Mouse (Mus musculus) Muller cell, postnatal 12 days (primary cell): ENCODE results near the gene Rhbdd3.
"Not testable (repeated sequence)": the region's sequence is repeated elsewhere in the genome, so short reads cannot be mapped to it uniquely, and the experiment has no call there.

ENCODE experiments used
- DNase-seq: peaks from one replicate; pipeline ENCODE4 v3.0.0-alpha.2; 2015; ENCODE audit errors: inconsistent ontology term

Gene Rhbdd3

DNA sequence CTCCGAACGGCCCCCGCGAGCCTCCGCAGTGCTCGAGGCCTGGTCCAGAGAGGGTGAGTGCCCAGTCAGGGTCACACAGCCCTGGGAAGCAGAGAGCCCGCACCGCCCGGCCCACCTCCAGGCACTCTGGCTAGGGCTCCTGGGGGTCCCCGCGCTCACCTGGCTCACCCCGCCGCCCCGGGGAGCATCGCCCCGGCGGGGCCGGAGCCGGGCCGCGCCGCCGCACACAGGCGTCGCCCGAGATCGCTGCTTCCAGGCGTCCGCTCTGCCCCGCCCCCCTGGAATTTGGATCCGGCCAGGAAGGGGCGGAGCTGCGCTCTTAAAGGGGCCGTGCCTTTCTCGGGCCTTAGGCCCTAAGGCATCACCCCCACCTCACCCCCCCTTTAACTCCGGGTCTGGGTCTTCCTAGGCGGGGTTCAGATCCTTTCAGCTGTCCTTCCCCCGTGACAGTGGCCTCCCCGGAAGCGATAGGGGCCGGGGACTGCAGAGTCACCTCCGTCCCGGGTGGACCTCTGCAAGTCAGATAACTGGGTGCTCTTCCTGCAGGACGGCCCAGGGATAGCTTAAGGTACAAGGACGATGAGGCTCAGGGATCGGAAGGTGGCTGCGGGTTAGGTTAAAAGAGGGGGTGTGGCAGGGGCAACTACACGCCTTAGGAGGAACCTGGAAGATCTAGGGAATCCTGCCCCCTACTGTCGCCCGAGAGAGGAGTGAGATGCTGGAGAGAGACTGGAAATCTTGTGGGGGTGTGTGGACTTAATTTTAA lies 33.5 kb upstream of the Rhbdd3 start, which contains the start of gene Gas2l1:
Gene Gas2l1 (minus strand): TSS at position 272 of the 766 bp plus-strand sequence.
- peak; percentile 93 for DNase-seq

DNA sequence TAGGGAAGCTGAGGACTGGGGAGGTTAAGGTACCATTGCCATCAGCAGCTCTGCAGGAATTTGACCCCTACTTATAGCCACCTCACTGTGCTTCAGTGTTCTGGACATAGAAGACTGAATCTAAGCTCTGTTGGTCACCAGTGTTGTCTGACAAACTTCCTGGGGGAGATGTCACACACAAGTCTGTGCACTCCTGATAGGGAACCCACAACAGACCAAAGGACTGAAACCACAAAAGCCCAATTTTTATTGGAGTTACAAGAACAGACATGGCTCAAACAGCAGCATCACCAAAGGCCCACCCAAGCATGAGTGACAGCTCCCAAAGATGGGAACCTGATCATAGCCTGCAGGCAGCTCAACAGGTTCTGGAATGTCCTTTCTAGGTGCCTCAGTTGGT lies 31.7 kb upstream of the Rhbdd3 start:
- DNase-seq, result no peak

DNA sequence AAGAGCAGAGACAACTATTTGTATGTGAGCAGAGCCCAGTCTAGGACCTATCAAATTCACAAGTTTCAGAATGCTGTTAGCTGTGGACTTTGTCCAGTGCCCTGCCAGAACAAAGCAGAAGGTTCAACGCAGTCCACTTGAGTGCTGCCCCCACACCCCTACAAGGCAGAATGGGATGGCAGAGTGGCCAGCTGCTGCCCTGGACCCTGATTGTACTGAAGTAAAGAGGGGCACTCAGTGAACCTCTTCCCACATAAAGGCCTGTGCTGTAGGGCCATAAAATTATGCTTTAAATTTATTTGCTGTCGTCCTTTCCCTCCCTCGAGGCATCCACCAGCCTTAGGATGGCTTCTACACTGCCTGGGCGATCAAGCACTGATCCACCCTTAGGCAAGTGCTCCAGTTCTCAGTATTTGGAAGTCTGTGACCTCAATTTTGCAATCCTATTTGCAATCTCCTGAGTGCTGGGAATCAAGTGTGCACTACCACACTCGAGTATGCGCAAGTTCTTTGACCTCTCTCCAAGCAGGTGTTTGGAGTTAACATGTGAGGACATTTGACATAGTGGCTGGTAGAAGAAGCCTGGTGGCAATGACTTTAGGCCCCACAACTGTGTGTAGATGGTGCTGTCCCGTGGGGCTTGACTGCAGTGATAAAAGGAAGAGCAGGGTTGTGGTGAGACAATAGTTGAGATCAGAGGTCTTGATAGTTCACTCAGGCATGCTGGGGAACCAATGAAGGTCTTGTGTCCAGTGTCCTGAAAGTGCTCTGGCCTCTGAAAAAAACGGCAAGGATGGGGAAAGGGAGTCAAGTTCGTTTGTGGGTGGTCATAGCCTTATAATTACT lies 30.4 kb upstream of the Rhbdd3 start:
- DNase-seq, result no peak

DNA sequence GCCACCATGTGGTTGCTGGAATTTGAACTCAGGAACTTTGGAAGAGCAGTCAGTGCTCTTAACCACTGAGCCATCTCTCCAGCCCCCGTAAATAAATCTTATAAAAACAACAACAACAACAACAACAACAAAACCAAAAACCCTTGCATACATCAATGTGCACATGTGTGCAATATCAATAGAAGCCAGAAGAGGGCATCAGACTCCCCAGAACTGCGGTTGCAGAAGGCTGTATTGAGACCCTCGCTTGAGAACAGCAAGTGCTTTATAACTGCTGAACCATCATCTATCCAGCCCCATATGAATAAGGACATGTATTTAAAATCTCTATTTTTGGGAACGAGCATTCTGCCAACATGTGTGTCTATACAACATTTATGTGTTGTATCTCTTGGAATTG lies 23.8 kb upstream of the Rhbdd3 start:
- no peak for DNase-seq

DNA sequence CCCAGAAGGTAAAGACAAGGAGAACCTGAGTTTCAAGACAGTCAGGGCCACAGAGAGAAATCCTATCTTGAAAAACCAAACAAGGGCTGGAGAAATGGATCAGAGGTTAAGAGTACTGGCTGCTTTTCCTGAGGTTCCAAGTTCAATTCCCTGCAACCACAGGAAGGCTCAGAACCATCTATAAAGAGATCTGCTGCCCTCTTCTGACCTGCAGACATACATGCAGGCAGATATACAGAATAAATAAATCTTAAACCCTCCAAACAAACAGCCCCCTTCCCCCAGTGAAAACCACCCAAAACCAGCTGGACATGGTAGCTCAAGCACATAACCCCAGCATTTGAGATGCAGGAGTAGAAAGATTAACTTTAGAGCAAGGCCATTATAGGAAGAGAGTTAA lies 23.0 kb upstream of the Rhbdd3 start:
- no peak for DNase-seq

DNA sequence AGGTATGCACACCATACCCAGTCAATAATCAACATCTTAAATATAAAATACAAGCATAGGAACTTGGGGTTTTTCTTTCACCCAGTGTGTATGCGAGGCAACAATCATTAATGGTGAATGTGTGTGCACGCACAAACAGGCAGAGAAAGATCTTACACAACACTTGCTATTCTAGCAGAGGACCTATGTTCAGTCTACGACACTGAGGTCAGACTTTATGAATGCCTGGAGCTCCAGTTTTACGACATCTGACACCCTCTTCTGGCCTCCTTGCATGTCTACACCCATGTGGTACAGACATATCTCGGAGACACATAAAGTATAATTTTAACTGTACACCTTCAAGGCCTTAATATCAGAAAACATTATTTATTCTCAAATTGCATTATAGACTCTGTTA lies 21.9 kb upstream of the Rhbdd3 start:
- not testable (repeated sequence) for DNase-seq

- no peak for DNase-seq
Measured at GRCm38 (mm10) chr11:5089147-5089546, 9.6 kb upstream of the Rhbdd3 start.

GRCm38 (mm10) chr11:5091706-5092105 lies 7.0 kb upstream of the Rhbdd3 start:
- no peak for DNase-seq

DNA sequence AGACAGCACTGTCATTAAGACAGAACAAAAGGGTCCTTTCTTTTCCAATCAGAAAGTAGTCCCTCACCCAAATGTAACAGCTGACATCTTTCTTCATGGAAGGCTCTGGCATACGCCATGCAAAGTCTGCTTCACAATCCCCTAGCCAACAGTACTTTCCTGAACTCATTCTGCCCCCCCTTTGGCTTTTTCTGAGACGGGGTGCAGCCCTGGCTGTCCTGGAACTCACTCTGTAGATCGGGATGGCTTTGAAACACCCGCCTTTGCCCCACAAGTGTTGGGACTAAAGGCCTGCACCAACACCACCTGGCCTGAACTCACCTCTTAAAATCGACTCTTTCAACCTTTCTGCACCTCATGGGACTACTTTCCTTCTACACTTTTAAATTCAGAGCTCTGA lies 2.8 kb upstream of the Rhbdd3 start:
- DNase-seq, result no peak

DNA sequence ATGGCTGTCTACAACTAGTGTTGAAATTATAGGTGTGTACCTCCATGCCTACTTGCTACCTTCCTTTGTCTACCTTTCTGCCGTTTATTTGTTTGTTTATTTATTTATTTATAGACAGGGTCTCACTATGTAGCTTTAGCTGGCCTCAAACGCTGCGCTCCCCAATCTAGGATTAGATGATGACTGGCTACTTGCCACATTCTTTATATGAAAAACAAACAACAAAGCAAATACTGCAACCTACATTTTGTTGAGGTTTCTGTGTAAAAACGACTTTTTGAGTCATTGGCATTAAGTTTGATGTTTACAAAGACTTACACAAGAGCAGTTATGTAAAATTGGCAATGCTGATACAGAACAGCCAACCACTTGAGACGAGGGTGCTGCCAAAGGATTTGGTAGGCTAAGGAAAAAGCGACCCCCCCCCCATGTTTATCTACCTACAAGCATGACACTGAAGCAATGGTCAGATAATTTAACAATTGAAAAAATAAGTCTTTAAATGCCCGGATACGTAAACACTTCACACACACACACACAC lies 2.2 kb upstream of the Rhbdd3 start:
- DNase-seq, result peak; percentile 21

DNA sequence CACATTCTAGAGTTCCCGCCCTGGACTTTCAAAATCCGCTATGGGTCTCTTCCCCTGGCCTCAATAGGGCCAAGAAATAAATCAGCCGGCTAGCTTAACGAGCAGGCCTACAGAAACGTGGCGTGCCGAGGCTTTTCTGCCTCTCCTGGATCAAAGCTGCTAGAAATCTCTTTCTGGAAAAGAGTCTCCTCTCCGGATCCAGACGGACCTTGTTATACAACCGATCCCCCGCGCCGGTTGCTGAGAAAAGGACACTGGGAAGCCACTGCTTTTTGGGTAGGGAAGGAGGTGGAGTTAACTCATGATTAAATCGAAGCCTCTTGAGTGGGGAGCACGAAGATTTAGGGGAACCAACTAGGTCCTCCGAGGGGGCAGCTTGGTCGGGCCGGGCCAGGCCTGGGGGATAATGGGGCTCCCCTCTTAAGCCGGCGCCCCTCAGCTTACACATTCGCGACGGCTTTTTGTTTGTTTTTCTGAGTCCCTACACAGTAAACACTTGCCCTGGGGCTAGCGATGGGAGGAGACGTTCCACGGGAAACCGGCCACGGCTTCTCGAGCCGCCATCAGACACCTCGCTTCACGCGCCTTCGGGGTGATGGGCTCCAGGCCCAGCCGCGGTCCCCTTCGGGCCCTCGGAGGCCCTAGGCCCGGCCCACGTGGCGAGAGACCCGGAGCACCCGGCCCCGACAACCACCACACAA lies 541 bp upstream of the Rhbdd3 start:
- peak; percentile 37 for DNase-seq

DNA sequence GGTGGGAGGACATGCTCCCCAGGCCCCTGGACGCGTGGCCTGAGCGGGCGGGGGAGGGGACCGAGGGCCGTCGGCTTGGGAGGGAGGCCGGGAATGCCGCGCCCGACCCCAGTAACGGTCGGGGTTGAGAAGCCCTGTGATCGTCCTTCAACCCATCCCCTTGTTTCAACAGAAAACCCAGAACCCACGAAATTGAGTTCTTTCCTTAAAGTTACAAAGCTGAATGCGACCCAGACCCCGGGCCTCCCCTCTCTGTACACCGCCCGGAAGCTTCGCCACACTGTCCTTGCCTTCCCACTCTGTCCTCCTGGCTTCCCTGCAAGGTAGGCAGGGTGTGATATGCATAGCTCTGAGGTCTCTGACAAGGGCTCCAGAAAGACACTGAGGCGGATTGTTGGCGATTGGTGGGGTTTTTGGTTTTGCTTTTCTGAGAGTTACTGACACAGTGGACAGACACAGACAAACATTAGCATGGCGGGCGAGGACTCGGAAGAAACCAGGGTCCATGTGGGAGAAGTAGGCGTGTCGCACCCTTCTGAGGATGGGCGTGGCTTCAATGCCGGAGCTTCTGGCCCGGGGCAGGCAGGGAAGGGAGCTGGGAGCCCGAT lies 954 bp downstream of the Rhbdd3 start:
- peak; percentile 83 for DNase-seq

DNA sequence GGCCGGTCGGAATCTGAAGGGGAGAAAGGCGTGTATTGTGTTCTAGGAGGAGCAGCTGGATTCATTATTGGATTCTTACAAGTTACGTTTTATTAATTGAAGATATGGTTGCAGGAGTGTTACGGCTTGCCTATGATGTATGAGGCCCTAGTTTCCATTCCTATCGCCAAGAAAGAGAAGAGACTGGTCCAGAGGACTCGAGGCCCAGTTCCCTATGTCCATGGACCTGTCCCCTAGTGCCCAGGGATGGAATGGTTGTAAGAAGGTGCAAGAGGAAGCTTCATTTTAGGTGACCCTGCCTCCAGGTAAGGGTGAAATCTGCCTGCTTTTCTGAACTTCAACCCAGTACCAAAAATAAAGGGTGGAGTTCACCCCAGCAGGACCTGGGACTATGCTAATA lies 1.6 kb downstream of the Rhbdd3 start:
- no peak for DNase-seq

DNA sequence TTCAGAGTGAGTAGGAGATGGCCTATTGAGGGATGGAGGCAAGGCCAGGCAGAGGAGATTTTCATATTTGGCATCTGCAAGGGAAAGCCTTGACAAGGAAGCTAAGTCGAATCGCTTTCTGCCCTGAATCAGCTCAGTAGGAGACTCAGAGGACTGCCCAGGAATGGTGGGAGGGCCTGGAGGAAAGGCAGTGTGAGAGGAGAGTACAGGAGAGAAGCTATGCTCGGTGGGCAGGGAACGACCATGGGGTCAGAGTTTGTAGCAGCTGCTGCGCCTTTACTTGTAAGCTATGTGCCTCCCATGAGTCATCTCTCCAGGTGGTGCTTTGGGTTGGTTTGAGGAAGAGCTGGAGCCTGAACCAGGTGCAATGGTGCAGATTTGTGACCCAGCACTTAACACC lies 2.1 kb downstream of the Rhbdd3 start:
- DNase-seq, result no peak

DNA sequence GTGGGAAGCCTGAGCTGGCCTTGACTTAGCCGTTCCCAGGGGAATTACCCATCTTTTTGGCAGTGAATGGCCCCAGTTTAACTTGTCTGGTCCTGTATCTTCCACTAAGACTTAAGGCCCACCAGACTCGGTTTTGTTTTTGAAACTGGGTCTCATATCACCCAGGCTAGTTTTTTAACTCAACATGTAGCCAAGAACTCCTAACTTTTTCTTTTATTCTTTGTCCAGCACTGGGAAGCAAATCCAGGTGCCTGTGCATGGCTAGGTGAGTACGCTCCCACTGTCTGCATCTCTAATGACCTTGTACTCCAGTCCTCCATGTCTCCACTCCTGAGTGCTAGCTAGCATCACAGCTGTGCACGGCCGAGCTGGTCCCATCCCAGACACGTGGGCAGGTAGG lies 2.9 kb downstream of the Rhbdd3 start:
- no peak for DNase-seq

- no peak for DNase-seq
Measured at GRCm38 (mm10) chr11:5102384-5102783, 3.7 kb downstream of the Rhbdd3 start.

GRCm38 (mm10) chr11:5103986-5104509 lies 5.3 kb downstream of the Rhbdd3 start:
- no peak for DNase-seq

DNA sequence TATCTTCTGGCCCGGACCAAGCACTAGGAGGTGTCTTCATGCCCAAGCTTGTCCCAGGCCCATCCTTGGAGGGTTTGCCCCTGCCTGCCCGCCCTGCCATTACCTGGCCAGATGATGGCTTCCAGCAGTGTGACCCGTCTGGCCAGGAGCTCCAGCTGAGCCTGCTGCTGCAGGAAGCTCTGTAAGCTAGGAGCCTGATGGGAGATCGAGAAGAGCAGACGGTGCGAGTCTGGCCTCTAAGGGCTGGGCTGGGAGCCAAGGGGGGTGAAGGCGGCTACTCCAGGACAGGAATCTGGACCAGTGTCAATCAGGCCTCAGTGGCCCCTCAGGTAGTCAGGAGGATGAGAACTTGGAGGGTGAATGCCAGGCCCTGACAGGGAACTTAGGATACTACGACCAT lies 10.7 kb downstream of the Rhbdd3 start:
- DNase-seq, result no peak

GRCm38 (mm10) chr11:5113645-5114044 lies 14.9 kb downstream of the Rhbdd3 start:
- no peak for DNase-seq

- DNase-seq, result peak; percentile 69
Measured at GRCm38 (mm10) chr11:5114931-5115581, 16.3 kb downstream of the Rhbdd3 start.

GRCm38 (mm10) chr11:5125713-5126112 lies 27.0 kb downstream of the Rhbdd3 start:
- DNase-seq, result no peak
